Mouse (Mus musculus) forebrain, embryonic 16.5 days (tissue): ENCODE results near the gene Entpd7. TPM values are rescaled to one million over a fixed set of nuclear protein-coding genes. Genes with fewer than 3 reads are reported as not detected.

Experiments used
- ATAC-seq: fragments of 200-750 bp; cut with Nextera tagmentation; 2 replicates; pipeline ENCODE4 v1.8.0; 2017; ENCODE audit warnings: mild to moderate bottlenecking, moderate library complexity
- H3K27ac ChIP-seq: fragments of 300-500 bp; sonication (generic); 2 replicates; pipeline ENCODE4 v1.5.1; 2014; ENCODE audit warnings: low read length, control low read depth
- H3K27me3 ChIP-seq: fragments of 300-500 bp; sonication (generic); replicated peaks from 2 replicates; pipeline ENCODE4 v1.6.1; 2014; ENCODE audit warnings: low read length; ENCODE audit not compliant: control insufficient read depth, insufficient read depth
- H3K36me3 ChIP-seq: fragments of 300-500 bp; sonication (generic); 2 replicates; pipeline ENCODE4 v1.6.1; 2014; ENCODE audit not compliant: control insufficient read depth, insufficient read depth
- H3K4me1 ChIP-seq: fragments of 300-500 bp; sonication (generic); replicated peaks from 2 replicates; pipeline ENCODE4 v1.6.1; 2014; ENCODE audit warnings: low read length; ENCODE audit not compliant: control insufficient read depth, insufficient read depth
- H3K4me2 ChIP-seq: fragments of 300-500 bp; sonication (generic); 2 replicates; pipeline ENCODE4 v1.6.1; 2014; ENCODE audit warnings: mild to moderate bottlenecking, low read length, control low read depth
- H3K4me3 ChIP-seq: fragments of 300-500 bp; sonication (generic); replicated peaks from 2 replicates; pipeline ENCODE4 v1.5.1; 2014; ENCODE audit warnings: mild to moderate bottlenecking, low read length, control low read depth
- H3K9ac ChIP-seq: fragments of 300-500 bp; sonication (generic); replicated peaks from 2 replicates; pipeline ENCODE4 v1.6.1; 2014; ENCODE audit warnings: low read depth, low read length, control low read depth
- H3K9me3 ChIP-seq: fragments of 300-500 bp; sonication (generic); 2 replicates; pipeline ENCODE4 v1.6.1; 2016; ENCODE audit warnings: low read length; ENCODE audit not compliant: control insufficient read depth
- WGBS: fragments of 180-500 bp; shearing (Covaris S2); extraction: QIAGEN DNeasy Blood & Tissue Kit; methylation state at CpG from one replicate; pipeline ENCODE4 v1.1.7; 2014; 5-methylcytosine and 5-hydroxymethylcytosine counted together
- polyA plus RNA-seq: library from polyadenylated mRNA; unstranded; fragments of >200 nt; fragmentation: Nextera tagmentation; extraction: Ambion mirVana; gene quantifications from 2 replicates; pipeline ENCODE4 v1.2.1, GENCODE M21; 2015

Entpd7 gene
- polyA plus RNA-seq, 1 experiment from 2014 or later = 9.6 TPM

GRCm38 (mm10) chr19:43730037-43730428 lies 40.6 kb downstream of the Entpd7 start:
- no peaks in the 10 kb centered on the region for H3K4me1 ChIP-seq
- H3K9ac ChIP-seq = no peak overlapping the region
- 31% methylated on average over 8 of the region's 8 CpGs for WGBS
- H3K9me3 ChIP-seq = no peaks in the 10 kb centered on the region
- peaks cover 27% of the 10 kb centered on the region for H3K36me3 ChIP-seq
- no peak overlapping the region for H3K27ac ChIP-seq
- no peaks in the 10 kb centered on the region for H3K27me3 ChIP-seq
- H3K4me2 ChIP-seq = peak overlapping the region; percentile 29; the same call in 1 of the 2 replicates
- ATAC-seq = no peak
- H3K4me3 ChIP-seq = no peak overlapping the region

GRCm38 (mm10) chr19:43731157-43731556 lies 41.7 kb downstream of the Entpd7 start:
- no peaks in the 10 kb centered on the region for H3K9me3 ChIP-seq
- peaks cover 23% of the 10 kb centered on the region for H3K36me3 ChIP-seq
- H3K4me2 ChIP-seq = no peak overlapping the region
- no peak for ATAC-seq
- no peak overlapping the region for H3K9ac ChIP-seq
- no peaks in the 10 kb centered on the region for H3K27me3 ChIP-seq
- H3K4me1 ChIP-seq = no peaks in the 10 kb centered on the region
- 73% methylated on average over 7 of the region's 7 CpGs for WGBS
- H3K4me3 ChIP-seq = no peak overlapping the region
- no peak overlapping the region for H3K27ac ChIP-seq

- no peaks in the 10 kb centered on the region for H3K9me3 ChIP-seq
- no peaks in the 10 kb centered on the region for H3K4me1 ChIP-seq
- no peak overlapping the region for H3K9ac ChIP-seq
- no peak overlapping the region for H3K27ac ChIP-seq
- H3K4me3 ChIP-seq = no peak overlapping the region
- WGBS = 94% methylated on average over 10 of the region's 10 CpGs
- H3K36me3 ChIP-seq = peaks cover 37% of the 10 kb centered on the region
- H3K4me2 ChIP-seq = no peak overlapping the region
- H3K27me3 ChIP-seq = no peaks in the 10 kb centered on the region
- no peak for ATAC-seq
Measured at GRCm38 (mm10) chr19:43738409-43738808, 48.9 kb downstream of the Entpd7 start.

- WGBS = 93% methylated on average over 7 of the region's 7 CpGs
- no peak for ATAC-seq
- peaks cover 40% of the 10 kb centered on the region for H3K36me3 ChIP-seq
Measured at GRCm38 (mm10) chr19:43743401-43743800, 53.9 kb downstream of the Entpd7 start.

GRCm38 (mm10) chr19:43745740-43746139 lies 56.3 kb downstream of the Entpd7 start:
- no peak overlapping the region for H3K4me2 ChIP-seq
- H3K9ac ChIP-seq = no peak overlapping the region
- ATAC-seq = no peak
- H3K27me3 ChIP-seq = no peaks in the 10 kb centered on the region
- peaks cover 41% of the 10 kb centered on the region for H3K36me3 ChIP-seq
- no peaks in the 10 kb centered on the region for H3K4me1 ChIP-seq
- 91% methylated on average over 3 of the region's 3 CpGs for WGBS
- H3K27ac ChIP-seq = no peak overlapping the region
- H3K9me3 ChIP-seq = no peaks in the 10 kb centered on the region
- H3K4me3 ChIP-seq = no peak overlapping the region

More at GRCm38 (mm10) chr19:43743401-43743800, 53.9 kb downstream of the Entpd7 start:
- H3K9me3 ChIP-seq = no peaks in the 10 kb centered on the region
- H3K4me2 ChIP-seq = no peak overlapping the region
- no peaks in the 10 kb centered on the region for H3K4me1 ChIP-seq
- no peaks in the 10 kb centered on the region for H3K27me3 ChIP-seq
- no peak overlapping the region for H3K27ac ChIP-seq
- no peak overlapping the region for H3K4me3 ChIP-seq
- H3K9ac ChIP-seq = no peak overlapping the region

GRCm38 (mm10) chr19:43747877-43748276 lies 58.4 kb downstream of the Entpd7 start:
- H3K36me3 ChIP-seq = peaks cover 29% of the 10 kb centered on the region
- WGBS = 95% methylated on average over 4 of the region's 4 CpGs
- H3K9ac ChIP-seq = no peak overlapping the region
- H3K4me3 ChIP-seq = no peak overlapping the region
- no peaks in the 10 kb centered on the region for H3K9me3 ChIP-seq
- no peak for ATAC-seq
- H3K4me2 ChIP-seq = no peak overlapping the region
- H3K27ac ChIP-seq = no peak overlapping the region
- H3K4me1 ChIP-seq = no peaks in the 10 kb centered on the region
- H3K27me3 ChIP-seq = no peaks in the 10 kb centered on the region

- H3K9ac ChIP-seq = no peak overlapping the region
- H3K27ac ChIP-seq = no peak overlapping the region
- WGBS = 100% methylated on average over 2 of the region's 2 CpGs
- no peak overlapping the region for H3K4me3 ChIP-seq
- peaks cover 21% of the 10 kb centered on the region for H3K36me3 ChIP-seq
- no peak for ATAC-seq
- no peaks in the 10 kb centered on the region for H3K27me3 ChIP-seq
- H3K4me2 ChIP-seq = no peak overlapping the region
- H3K9me3 ChIP-seq = no peaks in the 10 kb centered on the region
- H3K4me1 ChIP-seq = peaks cover 4% of the 10 kb centered on the region
Measured at GRCm38 (mm10) chr19:43750008-43750407, 60.5 kb downstream of the Entpd7 start.

GRCm38 (mm10) chr19:43752489-43753225 lies 63.2 kb downstream of the Entpd7 start, which contains the start of the genes Cutc and Cox15:
TSS of gene Cutc (plus strand) at chr19:43752996.
TSS of gene Cox15 (minus strand) at chr19:43753000.
- ATAC-seq = peak; percentile 94
- Histone ChIP-seq H3K27ac (peak within 1 kb of the TSS; percentile 96), H3K4me1 (peaks cover 4% of the 10 kb centered on the region), H3K9me3 (no peaks in the 10 kb centered on the region), H3K9ac (peak within 1 kb of the TSS; percentile 82), H3K4me2 (peak within 1 kb of the TSS; percentile 75), H3K36me3 (peaks cover 12% of the 10 kb centered on the region), H3K27me3 (no peaks in the 10 kb centered on the region), H3K4me3 (peak within 1 kb of the TSS; percentile 81)
- under 1% methylated on average over 62 of the region's 62 CpGs for WGBS

- H3K4me3 ChIP-seq = peak overlapping the region; percentile 81
- peaks cover 7% of the 10 kb centered on the region for H3K36me3 ChIP-seq
- peaks cover 4% of the 10 kb centered on the region for H3K4me1 ChIP-seq
- no peaks in the 10 kb centered on the region for H3K27me3 ChIP-seq
- peak overlapping the region; percentile 82 for H3K9ac ChIP-seq
- H3K4me2 ChIP-seq = peak overlapping the region; percentile 75
- peak overlapping the region; percentile 96 for H3K27ac ChIP-seq
- H3K9me3 ChIP-seq = no peaks in the 10 kb centered on the region
- WGBS = 1% methylated on average over 17 of the region's 24 CpGs
- ATAC-seq = peak; percentile 85
Measured at GRCm38 (mm10) chr19:43753226-43753835, 63.9 kb downstream of the Entpd7 start.
